Mouse (Mus musculus): ENCODE measurements around the gene Tln2. TPM values are rescaled to one million over a fixed set of nuclear protein-coding genes. Genes with fewer than 3 reads are reported as not detected.

Tln2 gene
- polyA plus RNA-seq, 1 experiment = 14.0 TPM

- Histone ChIP-seq H3K79me3 (ENCODE audit: low read depth) (no peaks in the 10 kb centered on the region), H3K79me2 (ENCODE audit: control insufficient read depth, insufficient read depth) (no peaks in the 10 kb centered on the region), H3ac (ENCODE audit: control insufficient read depth, insufficient read length, low read depth) (no peak overlapping the region), H3K36me3 (ENCODE audit: control insufficient read depth, insufficient read depth) (no peaks in the 10 kb centered on the region), H3K4me3 (ENCODE audit: insufficient read depth, poor library complexity, severe bottlenecking) (no peak overlapping the region), H3K27me3 (ENCODE audit: control insufficient read depth, insufficient read depth, insufficient read length) (no peaks in the 10 kb centered on the region)
- TF ChIP-seq MAX (IDR thresholded peaks at IDR 0.05) = no peak
- TF ChIP-seq FOSL1 (IDR thresholded peaks at IDR 0.05; ENCODE audit: insufficient read depth, low read length, poor library complexity, severe bottlenecking) = no peak
- TF ChIP-seq MYOD1 (IDR thresholded peaks at IDR 0.05; ENCODE audit: control insufficient read depth, insufficient read length, low read depth) = no peak
- no peak for TF ChIP-seq MYOG (IDR thresholded peaks at IDR 0.05; ENCODE audit: control insufficient read depth, extremely low read depth, insufficient read length)
- no peak for TF ChIP-seq CTCF (IDR thresholded peaks at IDR 0.05; ENCODE audit: control insufficient read depth, insufficient read depth, insufficient read length)
- no peak for TF ChIP-seq USF1 (IDR thresholded peaks at IDR 0.05; ENCODE audit: low read depth)
- TF ChIP-seq CEBPB (IDR thresholded peaks at IDR 0.05; ENCODE audit: low read depth) = no peak
Observed at GRCm38 (mm10) chr9:67331281-67331680, 228.2 kb downstream of the Tln2 start.

GRCm38 (mm10) chr9:67328451-67328850 is 231.1 kb downstream of the Tln2 start:
- no peak for TF ChIP-seq MYOG (IDR thresholded peaks at IDR 0.05; ENCODE audit: control insufficient read depth, extremely low read depth, insufficient read length)
- no peak for TF ChIP-seq CTCF (IDR thresholded peaks at IDR 0.05; ENCODE audit: control insufficient read depth, insufficient read depth, insufficient read length)
- no peak for TF ChIP-seq USF1 (IDR thresholded peaks at IDR 0.05; ENCODE audit: low read depth)
- Histone ChIP-seq H3K79me2 (ENCODE audit: control insufficient read depth, insufficient read depth) (no peaks in the 10 kb centered on the region), H3K4me3 (ENCODE audit: insufficient read depth, poor library complexity, severe bottlenecking) (no peak overlapping the region), H3K27me3 (ENCODE audit: control insufficient read depth, insufficient read depth, insufficient read length) (no peaks in the 10 kb centered on the region), H3K36me3 (ENCODE audit: control insufficient read depth, insufficient read depth) (no peaks in the 10 kb centered on the region), H3K79me3 (ENCODE audit: low read depth) (no peaks in the 10 kb centered on the region), H3ac (ENCODE audit: control insufficient read depth, insufficient read length, low read depth) (no peak overlapping the region)

GRCm38 (mm10) chr9:67321886-67322285 is 237.6 kb downstream of the Tln2 start:
- Histone ChIP-seq H3K79me2 (ENCODE audit: control insufficient read depth, insufficient read depth) (no peaks in the 10 kb centered on the region), H3K4me3 (ENCODE audit: insufficient read depth, poor library complexity, severe bottlenecking) (no peak overlapping the region), H3K27me3 (ENCODE audit: control insufficient read depth, insufficient read depth, insufficient read length) (no peaks in the 10 kb centered on the region), H3K79me3 (ENCODE audit: low read depth) (no peaks in the 10 kb centered on the region), H3K36me3 (ENCODE audit: control insufficient read depth, insufficient read depth) (no peaks in the 10 kb centered on the region), H3ac (ENCODE audit: control insufficient read depth, insufficient read length, low read depth) (no peak overlapping the region)
- TF ChIP-seq CEBPB (IDR thresholded peaks at IDR 0.05; ENCODE audit: low read depth) = no peak
- TF ChIP-seq MAX (IDR thresholded peaks at IDR 0.05) = no peak
- no peak for TF ChIP-seq MYOG (IDR thresholded peaks at IDR 0.05; ENCODE audit: control insufficient read depth, extremely low read depth, insufficient read length)
- no peak for TF ChIP-seq FOSL1 (IDR thresholded peaks at IDR 0.05; ENCODE audit: insufficient read depth, low read length, poor library complexity, severe bottlenecking)
- TF ChIP-seq CTCF (IDR thresholded peaks at IDR 0.05; ENCODE audit: control insufficient read depth, insufficient read depth, insufficient read length) = no peak
- no peak for TF ChIP-seq MYOD1 (IDR thresholded peaks at IDR 0.05; ENCODE audit: control insufficient read depth, insufficient read length, low read depth)

GRCm38 (mm10) chr9:67315356-67315755 is 244.1 kb downstream of the Tln2 start:
- Histone ChIP-seq H3K79me2 (ENCODE audit: control insufficient read depth, insufficient read depth) (no peaks in the 10 kb centered on the region), H3ac (ENCODE audit: control insufficient read depth, insufficient read length, low read depth) (no peak overlapping the region), H3K27me3 (ENCODE audit: control insufficient read depth, insufficient read depth, insufficient read length) (no peaks in the 10 kb centered on the region), H3K79me3 (ENCODE audit: low read depth) (no peaks in the 10 kb centered on the region), H3K36me3 (ENCODE audit: control insufficient read depth, insufficient read depth) (no peaks in the 10 kb centered on the region), H3K4me3 (ENCODE audit: insufficient read depth, poor library complexity, severe bottlenecking) (no peak overlapping the region)
- no peak for TF ChIP-seq USF1 (IDR thresholded peaks at IDR 0.05; ENCODE audit: low read depth)
- no peak for TF ChIP-seq MYOG (IDR thresholded peaks at IDR 0.05; ENCODE audit: control insufficient read depth, extremely low read depth, insufficient read length)
- TF ChIP-seq MYOD1 (IDR thresholded peaks at IDR 0.05; ENCODE audit: control insufficient read depth, insufficient read length, low read depth) = no peak
- TF ChIP-seq MAX (IDR thresholded peaks at IDR 0.05) = no peak
- TF ChIP-seq CEBPB (IDR thresholded peaks at IDR 0.05; ENCODE audit: low read depth) = no peak
- TF ChIP-seq FOSL1 (IDR thresholded peaks at IDR 0.05; ENCODE audit: insufficient read depth, low read length, poor library complexity, severe bottlenecking) = no peak
- no peak for TF ChIP-seq CTCF (IDR thresholded peaks at IDR 0.05; ENCODE audit: control insufficient read depth, insufficient read depth, insufficient read length)

- H3K79me3 ChIP-seq (ENCODE audit: low read depth) = no peaks in the 10 kb centered on the region
- TF ChIP-seq FOSL1 (IDR thresholded peaks at IDR 0.05; ENCODE audit: insufficient read depth, low read length, poor library complexity, severe bottlenecking) (no peak), CTCF (IDR thresholded peaks at IDR 0.05; ENCODE audit: control insufficient read depth, insufficient read depth, insufficient read length) (no peak), CEBPB (IDR thresholded peaks at IDR 0.05; ENCODE audit: low read depth) (no peak), USF1 (IDR thresholded peaks at IDR 0.05; ENCODE audit: low read depth) (no peak), MYOG (IDR thresholded peaks at IDR 0.05; ENCODE audit: control insufficient read depth, extremely low read depth, insufficient read length) (no peak), MYOD1 (IDR thresholded peaks at IDR 0.05; ENCODE audit: control insufficient read depth, insufficient read length, low read depth) (no peak), MAX (IDR thresholded peaks at IDR 0.05) (no peak)
- no peaks in the 10 kb centered on the region for H3K27me3 ChIP-seq (ENCODE audit: control insufficient read depth, insufficient read depth, insufficient read length)
Observed at GRCm38 (mm10) chr9:67304992-67305391, 254.5 kb downstream of the Tln2 start.

DNA sequence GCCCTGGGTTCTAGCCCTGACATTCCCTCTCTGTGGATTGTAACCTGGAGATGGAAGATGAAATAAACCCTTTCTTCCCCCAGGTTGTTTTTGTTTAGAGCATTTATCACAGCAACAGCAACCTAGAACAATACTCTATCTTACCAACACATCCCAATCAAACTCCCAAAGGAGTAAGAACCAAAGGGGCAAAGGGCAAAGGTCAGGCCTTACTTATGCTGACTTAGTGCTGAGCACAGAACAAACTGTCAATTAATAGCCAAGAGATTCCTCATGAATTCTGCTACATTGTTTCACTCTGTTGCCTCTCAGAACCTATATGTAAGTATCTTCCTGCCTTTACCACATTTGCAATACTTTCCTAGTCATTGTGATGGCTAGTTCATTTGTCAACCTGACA is 255.5 kb downstream of the Tln2 start:
- no peaks in the 10 kb centered on the region for H3K79me3 ChIP-seq (ENCODE audit: low read depth)
- H3K4me3 ChIP-seq (ENCODE audit: insufficient read depth, poor library complexity, severe bottlenecking) = no peak overlapping the region
- H3K79me2 ChIP-seq (ENCODE audit: control insufficient read depth, insufficient read depth) = no peaks in the 10 kb centered on the region
- TF ChIP-seq MYOG (IDR thresholded peaks at IDR 0.05; ENCODE audit: control insufficient read depth, extremely low read depth, insufficient read length) (no peak), CTCF (IDR thresholded peaks at IDR 0.05; ENCODE audit: control insufficient read depth, insufficient read depth, insufficient read length) (no peak), MYOD1 (IDR thresholded peaks at IDR 0.05; ENCODE audit: control insufficient read depth, insufficient read length, low read depth) (no peak), USF1 (IDR thresholded peaks at IDR 0.05; ENCODE audit: low read depth) (no peak), CEBPB (IDR thresholded peaks at IDR 0.05; ENCODE audit: low read depth) (no peak), MAX (IDR thresholded peaks at IDR 0.05) (no peak), FOSL1 (IDR thresholded peaks at IDR 0.05; ENCODE audit: insufficient read depth, low read length, poor library complexity, severe bottlenecking) (no peak)
- H3K36me3 ChIP-seq (ENCODE audit: control insufficient read depth, insufficient read depth) = no peaks in the 10 kb centered on the region
- H3ac ChIP-seq (ENCODE audit: control insufficient read depth, insufficient read length, low read depth) = no peak overlapping the region
- H3K27me3 ChIP-seq (ENCODE audit: control insufficient read depth, insufficient read depth, insufficient read length) = no peaks in the 10 kb centered on the region

More at GRCm38 (mm10) chr9:67304992-67305391, 254.5 kb downstream of the Tln2 start:
- Histone ChIP-seq H3K36me3 (ENCODE audit: control insufficient read depth, insufficient read depth) (no peaks in the 10 kb centered on the region), H3ac (ENCODE audit: control insufficient read depth, insufficient read length, low read depth) (no peak overlapping the region), H3K4me3 (ENCODE audit: insufficient read depth, poor library complexity, severe bottlenecking) (no peak overlapping the region), H3K79me2 (ENCODE audit: control insufficient read depth, insufficient read depth) (no peaks in the 10 kb centered on the region)

All from C2C12 (cell line).